Mouse (Mus musculus) embryonic facial prominence, embryonic 15.5 days (tissue): ENCODE measurements around the gene Ablim1. TPM values are rescaled to one million over a fixed set of nuclear protein-coding genes. Genes with fewer than 3 reads are reported as not detected.

Source experiments
- ATAC-seq: fragments of 200-750 bp; cut with Nextera tagmentation; 2 replicates; pipeline ENCODE4 v1.8.0; 2017; ENCODE audit warnings: low read depth, moderate TSS enrichment; ENCODE audit not compliant: insufficient number of reproducible peaks, low FRiP score, low TSS enrichment
- H3K27ac ChIP-seq: fragments of 300-500 bp; sonication (generic); replicated peaks from 2 replicates; pipeline ENCODE4 v1.5.1; 2015; ENCODE audit warnings: mild to moderate bottlenecking, inconsistent platforms
- H3K27me3 ChIP-seq: fragments of 300-500 bp; sonication (generic); 2 replicates; pipeline ENCODE4 v1.6.1; 2015; ENCODE audit warnings: inconsistent platforms
- H3K36me3 ChIP-seq: fragments of 300-500 bp; sonication (generic); 2 replicates; pipeline ENCODE4 v1.6.1; 2015; ENCODE audit warnings: mild to moderate bottlenecking, inconsistent platforms
- H3K4me1 ChIP-seq: fragments of 300-500 bp; sonication (generic); 2 replicates; pipeline ENCODE4 v1.6.1; 2015; ENCODE audit warnings: inconsistent platforms
- H3K4me2 ChIP-seq: fragments of 300-500 bp; sonication (generic); replicated peaks from 2 replicates; pipeline ENCODE4 v1.6.1; 2015; ENCODE audit warnings: mild to moderate bottlenecking, inconsistent platforms
- H3K4me3 ChIP-seq: fragments of 300-500 bp; sonication (generic); replicated peaks from 2 replicates; pipeline ENCODE4 v1.5.1; 2015; ENCODE audit warnings: mild to moderate bottlenecking, inconsistent platforms
- H3K9ac ChIP-seq: fragments of 300-500 bp; sonication (generic); 2 replicates; pipeline ENCODE4 v1.6.1; 2015; ENCODE audit warnings: inconsistent platforms
- H3K9me3 ChIP-seq: fragments of 300-500 bp; sonication (generic); replicated peaks from 2 replicates; pipeline ENCODE4 v1.6.1; 2016; ENCODE audit warnings: inconsistent platforms
- WGBS: fragments of 180-500 bp; shearing (Covaris S2); methylation state at CpG from one replicate; pipeline ENCODE4 v1.1.7; 2015; 5-methylcytosine and 5-hydroxymethylcytosine counted together
- polyA plus RNA-seq: library from polyadenylated mRNA; unstranded; fragments of >200 nt; fragmentation: Nextera tagmentation; extraction: Ambion mirVana; gene quantifications from 2 replicates; pipeline ENCODE4 v1.2.1, GENCODE M21; 2015

Ablim1 gene
- polyA plus RNA-seq, 1 experiment from 2014 or later, result 71.3 TPM

- no peaks in the 10 kb centered on the region for H3K9me3 ChIP-seq
- H3K36me3 ChIP-seq, result no peaks in the 10 kb centered on the region
- ATAC-seq, result no peak
- WGBS, result 43% methylated on average over 5 of the region's 5 CpGs
- peaks cover 40% of the 10 kb centered on the region for H3K4me1 ChIP-seq
- H3K4me2 ChIP-seq, result peak overlapping the region; percentile 80
- peak overlapping the region; percentile 51; the same call in 1 of the 2 replicates for H3K27ac ChIP-seq
- 0 out of 2 replicates have a peak overlapping the region, but pooled peaks have one; percentile 48 for H3K4me3 ChIP-seq
- no peak overlapping the region for H3K9ac ChIP-seq
- peaks cover 25% of the 10 kb centered on the region for H3K27me3 ChIP-seq
These were observed 116.7 kb downstream of the Ablim1 start for GRCm38 (mm10) chr19:57198029-57198428.

DNA sequence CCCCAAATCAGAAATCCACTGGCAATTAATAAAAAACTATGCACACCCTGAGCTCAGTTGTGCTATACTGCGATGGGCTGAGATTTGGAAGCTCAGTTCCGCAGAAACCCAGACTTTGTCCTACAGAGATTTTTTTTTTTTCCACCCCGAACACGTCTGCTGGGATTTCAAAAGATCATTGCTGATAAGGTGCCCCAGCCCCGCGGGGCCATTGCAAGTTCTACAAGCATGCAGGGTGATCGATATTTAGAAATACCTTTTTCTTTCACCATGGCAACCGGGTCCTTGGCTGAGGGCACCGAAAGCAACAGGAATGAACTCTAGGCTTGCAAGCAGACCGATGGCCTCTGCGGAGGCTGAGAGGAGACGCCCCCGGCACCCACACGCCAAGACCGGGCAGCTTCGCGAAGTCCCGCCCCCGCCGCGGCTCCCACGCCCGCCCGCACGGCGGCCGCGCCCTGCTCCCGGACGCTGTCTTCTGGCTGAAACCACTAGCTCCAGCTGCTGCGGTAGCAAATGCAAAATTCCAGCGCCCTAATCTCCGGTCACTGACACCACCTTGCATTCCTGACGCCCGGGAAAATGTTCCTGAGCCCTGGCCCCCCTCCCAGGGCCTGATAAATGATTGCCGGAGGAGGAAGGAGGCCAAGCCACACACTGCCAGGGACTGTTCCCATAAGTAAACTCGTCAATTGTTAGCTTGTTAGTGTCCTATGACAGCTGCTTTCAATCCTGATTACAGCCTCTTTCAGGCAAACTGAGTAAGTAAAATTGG, 117.5 kb downstream of the Ablim1 start:
- peak; percentile 76 for ATAC-seq
- peak overlapping the region; percentile 80 for H3K4me2 ChIP-seq
- no peaks in the 10 kb centered on the region for H3K9me3 ChIP-seq
- 2% methylated on average over 37 of the region's 37 CpGs for WGBS
- H3K4me3 ChIP-seq, result peak overlapping the region; percentile 48
- H3K4me1 ChIP-seq, result peaks cover 40% of the 10 kb centered on the region
- no peaks in the 10 kb centered on the region for H3K36me3 ChIP-seq
- 0 out of 2 replicates have a peak overlapping the region, but pooled peaks have one; percentile 4 for H3K9ac ChIP-seq
- peaks cover 25% of the 10 kb centered on the region for H3K27me3 ChIP-seq
- peak overlapping the region; percentile 51; the same call in 1 of the 2 replicates for H3K27ac ChIP-seq

GRCm38 (mm10) chr19:57196616-57197015, 118.1 kb downstream of the Ablim1 start:
- Histone ChIP-seq H3K9ac (no peak overlapping the region), H3K4me3 (peak overlapping the region; percentile 48), H3K4me1 (peaks cover 40% of the 10 kb centered on the region), H3K27ac (no peak overlapping the region), H3K27me3 (peaks cover 25% of the 10 kb centered on the region), H3K36me3 (no peaks in the 10 kb centered on the region), H3K4me2 (peak overlapping the region; percentile 80), H3K9me3 (no peaks in the 10 kb centered on the region)
- WGBS, result 40% methylated on average over 8 of the region's 8 CpGs
- ATAC-seq, result no peak

DNA sequence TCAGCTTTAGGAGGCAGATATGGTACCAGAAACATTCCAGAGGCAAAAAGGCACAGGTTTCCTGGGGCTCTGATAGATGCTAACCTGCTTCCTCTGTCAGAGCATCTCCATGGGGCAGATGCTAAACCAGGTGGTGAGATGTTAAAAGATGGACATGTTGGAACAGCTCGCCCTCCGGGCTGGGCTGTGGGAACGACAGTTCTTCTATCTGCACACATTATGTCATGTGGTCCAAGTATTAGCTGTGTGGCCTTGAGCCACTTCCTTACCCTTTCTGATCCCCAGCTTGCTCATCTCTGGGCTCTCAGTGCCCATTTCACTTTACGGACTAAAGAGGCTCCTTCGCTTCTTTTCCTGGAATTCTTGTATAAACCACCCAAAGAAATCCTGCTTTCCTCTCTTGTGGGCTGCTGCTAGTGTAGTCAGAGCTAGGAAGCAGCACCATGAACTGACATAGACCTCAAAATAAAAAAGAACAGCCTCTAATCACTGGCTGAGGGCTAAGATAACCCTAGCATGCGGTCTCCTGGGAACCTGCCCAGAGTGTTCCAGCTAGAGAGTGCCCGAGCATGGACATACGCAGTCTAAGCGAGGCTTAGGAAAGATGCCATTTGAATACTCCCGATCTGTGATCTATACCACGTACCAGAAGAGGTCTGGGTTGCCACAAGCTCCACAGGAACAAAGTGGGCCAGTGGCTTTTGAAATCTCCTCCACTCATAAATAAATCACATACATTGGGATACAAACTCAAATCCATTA, 119.4 kb downstream of the Ablim1 start:
- Histone ChIP-seq H3K27me3 (peaks cover 25% of the 10 kb centered on the region), H3K4me2 (no peak overlapping the region), H3K4me3 (no peak overlapping the region), H3K27ac (no peak overlapping the region), H3K9ac (no peak overlapping the region), H3K36me3 (no peaks in the 10 kb centered on the region), H3K9me3 (no peaks in the 10 kb centered on the region), H3K4me1 (peaks cover 35% of the 10 kb centered on the region)
- ATAC-seq, result no peak
- 83% methylated on average over 11 of the region's 11 CpGs for WGBS

- no peaks in the 10 kb centered on the region for H3K36me3 ChIP-seq
- H3K4me3 ChIP-seq, result no peak overlapping the region
- peaks cover 25% of the 10 kb centered on the region for H3K27me3 ChIP-seq
- H3K9me3 ChIP-seq, result no peaks in the 10 kb centered on the region
- no peak overlapping the region for H3K9ac ChIP-seq
- no peak overlapping the region for H3K27ac ChIP-seq
- no peak overlapping the region for H3K4me2 ChIP-seq
- ATAC-seq, result no peak
- WGBS, result 83% methylated on average over 6 of the region's 6 CpGs
- peaks cover 27% of the 10 kb centered on the region for H3K4me1 ChIP-seq
These were observed 120.8 kb downstream of the Ablim1 start for GRCm38 (mm10) chr19:57193958-57194357.

GRCm38 (mm10) chr19:57193382-57193781, 121.3 kb downstream of the Ablim1 start:
- Histone ChIP-seq H3K9ac (no peak overlapping the region), H3K27me3 (peaks cover 25% of the 10 kb centered on the region), H3K4me2 (no peak overlapping the region), H3K4me3 (no peak overlapping the region), H3K9me3 (no peaks in the 10 kb centered on the region), H3K4me1 (peaks cover 21% of the 10 kb centered on the region), H3K36me3 (no peaks in the 10 kb centered on the region), H3K27ac (no peak overlapping the region)
- no peak for ATAC-seq
- 87% methylated on average over 12 of the region's 12 CpGs for WGBS

GRCm38 (mm10) chr19:57191109-57191508, 123.6 kb downstream of the Ablim1 start:
- WGBS, result 87% methylated on average over 1 of the region's 1 CpGs
- Histone ChIP-seq H3K27me3 (peaks cover 15% of the 10 kb centered on the region; the same call in 1 of the 2 replicates), H3K4me3 (no peak overlapping the region), H3K9ac (no peak overlapping the region), H3K9me3 (no peaks in the 10 kb centered on the region), H3K36me3 (no peaks in the 10 kb centered on the region), H3K4me1 (0 out of 2 replicates have a peak, but pooled peaks cover 5% of the 10 kb centered on the region), H3K27ac (no peak overlapping the region), H3K4me2 (no peak overlapping the region)
- no peak for ATAC-seq

GRCm38 (mm10) chr19:57189427-57189826, 125.3 kb downstream of the Ablim1 start:
- 0 out of 2 replicates have a peak, but pooled peaks cover 5% of the 10 kb centered on the region for H3K4me1 ChIP-seq
- no peak overlapping the region for H3K9ac ChIP-seq
- H3K9me3 ChIP-seq, result no peaks in the 10 kb centered on the region
- no peak for ATAC-seq
- H3K4me2 ChIP-seq, result no peak overlapping the region
- no peaks in the 10 kb centered on the region for H3K36me3 ChIP-seq
- no peak overlapping the region for H3K4me3 ChIP-seq
- 43% methylated on average over 5 of the region's 5 CpGs for WGBS
- no peak overlapping the region; the same call in 1 of the 2 replicates for H3K27ac ChIP-seq
- no peaks in the 10 kb centered on the region for H3K27me3 ChIP-seq

- Histone ChIP-seq H3K9ac (no peak overlapping the region), H3K4me2 (no peak overlapping the region), H3K9me3 (no peaks in the 10 kb centered on the region), H3K4me3 (no peak overlapping the region), H3K27ac (no peak overlapping the region), H3K27me3 (no peaks in the 10 kb centered on the region), H3K4me1 (0 out of 2 replicates have a peak, but pooled peaks cover 5% of the 10 kb centered on the region), H3K36me3 (no peaks in the 10 kb centered on the region)
- no peak for ATAC-seq
- 71% methylated on average over 4 of the region's 4 CpGs for WGBS
These were observed 126.2 kb downstream of the Ablim1 start for GRCm38 (mm10) chr19:57188553-57188952.

DNA sequence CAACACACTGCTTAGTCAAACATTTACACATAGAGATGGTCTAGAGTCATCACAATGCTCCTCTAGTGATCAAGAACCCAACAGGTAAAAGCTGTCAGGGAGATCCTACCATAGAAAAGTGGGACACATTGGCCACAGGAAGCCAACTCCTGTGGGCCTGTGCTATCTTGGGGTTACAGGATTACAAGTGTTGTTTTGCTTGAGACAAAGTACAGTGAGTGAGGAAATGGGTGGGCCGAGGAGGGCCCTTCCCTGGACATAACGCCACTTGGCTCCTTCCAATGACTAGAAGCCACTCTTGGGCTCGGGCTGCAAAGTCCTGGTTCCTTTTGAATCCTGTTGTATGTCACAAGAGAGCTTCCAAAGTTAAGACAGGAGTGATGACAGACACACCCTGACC, 129.7 kb downstream of the Ablim1 start:
- Histone ChIP-seq H3K4me3 (no peak overlapping the region), H3K4me1 (peaks cover 14% of the 10 kb centered on the region; the same call in 1 of the 2 replicates), H3K27me3 (no peaks in the 10 kb centered on the region), H3K9me3 (no peaks in the 10 kb centered on the region), H3K27ac (no peak overlapping the region), H3K9ac (no peak overlapping the region), H3K36me3 (no peaks in the 10 kb centered on the region), H3K4me2 (no peak overlapping the region)
- 85% methylated on average over 3 of the region's 3 CpGs for WGBS
- ATAC-seq, result no peak

DNA sequence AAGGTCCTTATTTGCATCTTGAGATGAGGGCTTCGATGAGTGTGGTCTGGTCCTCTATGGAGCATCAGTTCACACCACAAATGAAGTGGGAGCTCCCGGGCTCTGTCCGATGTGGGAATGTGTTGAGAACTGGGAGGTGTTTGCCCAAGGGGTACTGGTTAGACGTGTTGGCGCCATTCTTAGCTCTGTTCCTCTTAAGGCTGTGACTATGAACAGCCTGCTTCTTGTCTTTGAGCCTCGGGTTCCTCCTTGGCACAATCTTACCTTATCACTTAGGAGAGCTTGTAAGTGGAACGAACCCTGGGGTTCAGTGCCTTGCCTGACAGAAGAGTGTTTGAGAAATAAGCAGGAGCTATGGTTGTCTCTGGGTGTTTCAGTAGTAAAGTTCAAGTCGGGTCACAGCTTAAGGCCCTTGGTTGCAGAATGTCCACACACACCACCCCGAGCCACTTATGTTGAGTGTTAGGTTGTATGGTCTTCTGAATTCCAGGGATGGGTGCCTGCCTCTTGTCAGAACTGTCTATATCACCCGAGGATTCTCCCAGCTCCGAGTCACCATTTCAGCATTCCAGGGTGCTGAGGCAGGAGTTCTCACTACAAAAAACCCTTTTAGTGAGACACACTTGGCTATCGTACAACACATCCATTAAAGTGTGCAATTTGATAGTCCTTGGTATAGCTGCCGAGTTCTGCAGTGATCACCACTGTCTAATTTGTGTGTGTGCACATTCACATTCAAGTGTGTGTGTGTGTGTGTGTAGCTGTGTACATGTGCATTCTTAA, 131.6 kb downstream of the Ablim1 start:
- H3K27me3 ChIP-seq, result no peaks in the 10 kb centered on the region
- H3K36me3 ChIP-seq, result no peaks in the 10 kb centered on the region
- no peak overlapping the region for H3K27ac ChIP-seq
- no peak overlapping the region for H3K9ac ChIP-seq
- ATAC-seq, result no peak
- 77% methylated on average over 13 of the region's 13 CpGs for WGBS
- H3K4me2 ChIP-seq, result no peak overlapping the region
- H3K9me3 ChIP-seq, result no peaks in the 10 kb centered on the region
- H3K4me3 ChIP-seq, result no peak overlapping the region
- peaks cover 16% of the 10 kb centered on the region; the same call in 1 of the 2 replicates for H3K4me1 ChIP-seq
